Mouse (Mus musculus) ES-E14 (cell line): ENCODE measurements at regions not wholly inside any gene's neighbourhood (a gene's known extent, or its start where the extent isn't known, plus 50 kb on each side); places are given as distances from the start of the nearest gene placed in this dataset.

ENCODE experiments used
- DNase-seq: peaks from one replicate; pipeline ENCODE4 v3.0.0-alpha.2; 2013; ENCODE audit warnings: low read depth, low spot score
- H3K27ac ChIP-seq: 2 replicates; pipeline ENCODE4 v1.5.1; 2012; ENCODE audit warnings: low read depth, mild to moderate bottlenecking, low read length, moderate library complexity, mixed read lengths; ENCODE audit not compliant: poor library complexity, insufficient read depth, severe bottlenecking
- H3K36me3 ChIP-seq: 2 replicates; pipeline ENCODE4 v1.6.1; 2012; ENCODE audit warnings: mild to moderate bottlenecking, low read length, moderate library complexity, mixed read lengths; ENCODE audit not compliant: control insufficient read depth, poor library complexity, insufficient read depth, severe bottlenecking
- H3K4me1 ChIP-seq, 2 experiments: fragments of 150-350 bp in 1 of 2; sonication (generic) in 1 of 2; 2 replicates each; pipeline ENCODE4 v1.6.1; 2012; ENCODE audit warnings: low read length in 2 of 2, mild to moderate bottlenecking in 1 of 2, mixed read lengths in 1 of 2; ENCODE audit not compliant: control insufficient read depth in 2 of 2, insufficient read depth in 2 of 2, poor library complexity in 1 of 2
- H3K4me3 ChIP-seq, 2 experiments: fragments of 150-350 bp in 1 of 2; sonication (generic) in 1 of 2; 2 replicates each; pipeline ENCODE4 v1.5.1; 2012; ENCODE audit warnings: low read length in 2 of 2, low read depth in 1 of 2, mild to moderate bottlenecking in 1 of 2, mixed read lengths in 1 of 2; ENCODE audit not compliant: insufficient read depth in 1 of 2, poor library complexity in 1 of 2, severe bottlenecking in 1 of 2
- H3K9ac ChIP-seq: 2 replicates; pipeline ENCODE4 v1.6.1; 2012; ENCODE audit warnings: low read depth, mild to moderate bottlenecking, low read length, mixed read lengths; ENCODE audit not compliant: poor library complexity, insufficient read depth, severe bottlenecking
- H3K9me3 ChIP-seq: fragments of 150-350 bp; sonication (generic); 2 replicates; pipeline ENCODE4 v1.6.1; 2012; ENCODE audit warnings: low read depth, mild to moderate bottlenecking, low read length; ENCODE audit not compliant: control insufficient read depth, insufficient read depth
- CHD2 ChIP-seq: IDR thresholded peaks from 2 replicates; pipeline ENCODE4 v1.6.1; 2014; ENCODE audit warnings: mild to moderate bottlenecking, low read depth, low read length, inconsistent platforms
- HCFC1 ChIP-seq: IDR thresholded peaks from 2 replicates; pipeline ENCODE4 v1.6.1; 2012; ENCODE audit warnings: low read length, inconsistent platforms, borderline replicate concordance; ENCODE audit not compliant: insufficient read depth
- MAFK ChIP-seq: IDR thresholded peaks from 2 replicates; pipeline ENCODE4 v1.6.1; 2014; ENCODE audit warnings: mild to moderate bottlenecking, low read depth, low read length, inconsistent platforms; ENCODE audit not compliant: insufficient read depth
- ZC3H11A ChIP-seq: IDR thresholded peaks from 2 replicates; pipeline ENCODE4 v1.6.1; 2012; ENCODE audit warnings: low read depth, mild to moderate bottlenecking, inconsistent platforms, low read length, borderline replicate concordance
- ZNF384 ChIP-seq: IDR thresholded peaks from 2 replicates; pipeline ENCODE4 v1.6.1; 2012; ENCODE audit warnings: low read depth, low read length, inconsistent platforms
- in situ Hi-C, 2 experiments: fragments of 600-800 bp; cut with MboI; formaldehyde crosslinking; loops; one replicate each; pipeline ENCODE4 v1.15.1; 2025; ENCODE audit warnings: low sequenced_read_pairs in 2 of 2, inconsistent platforms in 1 of 2; ENCODE audit not compliant: unreplicated experiment in 2 of 2

DNA sequence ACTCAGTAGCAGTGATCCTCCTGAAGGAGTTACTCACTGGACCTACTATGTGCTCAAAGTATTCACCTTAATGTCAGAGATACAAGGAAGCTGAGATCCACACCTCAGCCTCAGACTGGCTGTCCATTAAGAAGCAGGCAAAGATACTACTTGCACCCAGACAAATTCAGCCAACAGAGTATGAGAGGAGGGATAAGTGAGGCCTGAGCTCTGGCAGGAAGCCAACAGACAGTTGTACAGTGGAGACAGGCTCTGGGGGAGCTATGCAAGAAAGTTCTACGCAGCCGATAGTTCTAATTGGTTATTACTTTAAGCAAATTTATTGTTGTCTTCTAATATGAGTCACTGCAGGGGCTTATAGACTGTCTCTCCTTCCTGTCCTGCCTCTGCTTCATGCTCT is 152.2 kb upstream of the Mgmt start:
- no peak for DNase-seq
- Histone ChIP-seq H3K4me3 (no peak overlapping the region), H3K9ac (no peak overlapping the region), H3K36me3 (no peaks in the 10 kb centered on the region), H3K27ac (no peak overlapping the region), H3K4me1 (no peaks in the 10 kb centered on the region), H3K9me3 (no peaks in the 10 kb centered on the region)
- in situ Hi-C loops: no loop called here
- TF ChIP-seq ZC3H11A: no peak
- no peak for TF ChIP-seq ZNF384
- no peak for TF ChIP-seq HCFC1

DNA sequence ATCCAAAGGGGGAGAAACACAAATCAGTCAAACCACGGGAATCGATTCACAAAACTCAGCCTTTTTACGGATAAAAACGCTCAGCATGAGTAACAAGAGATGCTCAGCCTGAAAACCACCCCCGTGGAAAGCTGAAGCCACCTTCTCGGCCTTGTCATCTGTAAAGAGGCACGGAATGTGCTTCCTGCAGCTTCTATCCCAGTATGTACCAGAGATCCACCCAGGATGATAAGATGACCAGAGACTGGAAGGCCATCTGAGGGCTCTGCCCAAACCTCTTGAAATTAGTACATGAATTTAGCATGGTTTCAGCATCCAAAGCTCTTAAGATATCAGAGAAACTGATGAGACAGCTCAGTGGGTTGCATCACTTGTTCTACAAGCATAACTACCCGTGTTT is 149.0 kb upstream of the Mgmt start:
- Histone ChIP-seq H3K27ac (no peak overlapping the region), H3K9me3 (no peaks in the 10 kb centered on the region), H3K9ac (no peak overlapping the region), H3K36me3 (no peaks in the 10 kb centered on the region), H3K4me1 (no peaks in the 10 kb centered on the region), H3K4me3 (no peak overlapping the region)
- TF ChIP-seq HCFC1 (no peak), CHD2 (no peak), MAFK (no peak), ZNF384 (no peak), ZC3H11A (no peak)
- no peak for DNase-seq
- in situ Hi-C loops: no loop called here

DNA sequence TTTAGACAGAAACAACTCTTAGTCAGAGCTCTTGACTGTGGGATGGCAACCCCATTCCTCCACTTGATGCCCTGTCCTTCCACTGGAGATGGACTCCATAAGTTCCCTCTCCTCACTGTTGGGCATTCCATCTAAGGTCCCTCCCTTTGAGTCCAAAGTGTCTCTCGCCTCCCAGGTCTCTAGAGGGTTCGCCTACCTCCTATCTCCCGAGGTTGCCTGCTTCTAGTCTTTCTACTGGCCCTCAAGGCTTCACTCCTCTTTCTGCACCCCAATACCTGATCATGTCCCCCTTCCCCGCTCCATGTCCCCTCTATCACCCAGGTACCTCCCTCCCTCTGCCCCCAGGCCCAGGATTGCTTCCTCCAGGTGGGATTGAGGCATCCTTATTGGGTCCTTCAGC is 142.9 kb upstream of the Mgmt start:
- in situ Hi-C loops: no loop called here
- no peak overlapping the region for H3K9ac ChIP-seq
- no peak overlapping the region for H3K27ac ChIP-seq
- no peaks in the 10 kb centered on the region for H3K4me1 ChIP-seq
- H3K4me3 ChIP-seq: no peak overlapping the region
- DNase-seq: no peak
- no peaks in the 10 kb centered on the region for H3K9me3 ChIP-seq
- TF ChIP-seq MAFK: no peak
- TF ChIP-seq ZNF384: no peak
- TF ChIP-seq ZC3H11A: no peak
- no peak for TF ChIP-seq HCFC1
- no peak for TF ChIP-seq CHD2
- H3K36me3 ChIP-seq: no peaks in the 10 kb centered on the region

DNA sequence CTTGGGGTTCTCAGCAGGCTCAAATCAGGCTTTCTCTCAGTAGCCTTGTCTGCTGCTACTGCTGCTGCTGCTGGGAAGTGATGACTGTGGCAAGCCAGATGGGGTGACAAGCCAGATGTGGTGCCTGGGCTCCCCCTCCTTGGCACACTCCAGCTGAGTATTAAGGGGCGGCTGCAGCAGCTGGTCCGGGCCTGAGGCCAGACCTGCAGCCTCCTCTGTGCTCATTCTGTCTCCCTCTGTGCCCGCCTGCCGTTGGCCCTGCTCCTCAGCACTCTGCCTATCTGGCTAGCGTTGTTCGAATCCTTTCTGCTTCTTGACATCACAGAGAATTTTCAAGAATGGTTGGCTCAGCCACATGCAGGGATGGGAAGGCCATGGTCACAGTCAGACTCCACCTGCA is 139.6 kb upstream of the Mgmt start:
- H3K4me1 ChIP-seq: no peaks in the 10 kb centered on the region
- H3K9ac ChIP-seq: no peak overlapping the region
- no peak overlapping the region for H3K4me3 ChIP-seq
- H3K9me3 ChIP-seq: no peaks in the 10 kb centered on the region
- in situ Hi-C loops: no loop called here
- H3K36me3 ChIP-seq: no peaks in the 10 kb centered on the region
- no peak for TF ChIP-seq MAFK
- no peak for TF ChIP-seq CHD2
- no peak for TF ChIP-seq HCFC1
- no peak for TF ChIP-seq ZNF384
- TF ChIP-seq ZC3H11A: no peak
- no peak for DNase-seq
- no peak overlapping the region for H3K27ac ChIP-seq

DNA sequence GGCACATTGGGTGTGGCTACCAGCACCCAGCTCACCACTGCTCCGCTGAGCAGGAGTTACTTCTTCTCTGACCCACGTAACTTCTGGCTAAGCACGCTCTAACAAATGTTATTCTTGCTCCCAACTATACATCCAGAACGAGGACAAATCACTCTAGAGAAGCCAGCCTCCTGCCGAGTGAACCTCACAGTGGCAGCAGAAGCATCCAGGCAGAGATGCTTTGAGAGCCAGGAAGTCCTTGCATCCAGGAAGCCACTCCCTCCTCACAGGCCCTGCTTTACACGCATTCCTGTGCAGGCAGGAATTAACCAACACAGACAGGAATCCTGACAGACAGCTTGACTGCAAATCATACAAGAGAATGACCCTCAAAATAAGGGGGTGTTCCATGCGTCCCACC is 129.4 kb upstream of the Mgmt start:
- Histone ChIP-seq H3K4me1 (0 out of 4 replicates have a peak, but pooled peaks cover 0 to 4% of the 10 kb centered on the region in 2 experiments), H3K27ac (no peak overlapping the region), H3K9me3 (no peaks in the 10 kb centered on the region), H3K9ac (no peak overlapping the region), H3K36me3 (no peaks in the 10 kb centered on the region), H3K4me3 (no peak overlapping the region)
- DNase-seq: peak; percentile 19
- in situ Hi-C loops: no loop called here
- TF ChIP-seq MAFK (no peak), ZNF384 (no peak), CHD2 (no peak), ZC3H11A (no peak), HCFC1 (no peak)

DNA sequence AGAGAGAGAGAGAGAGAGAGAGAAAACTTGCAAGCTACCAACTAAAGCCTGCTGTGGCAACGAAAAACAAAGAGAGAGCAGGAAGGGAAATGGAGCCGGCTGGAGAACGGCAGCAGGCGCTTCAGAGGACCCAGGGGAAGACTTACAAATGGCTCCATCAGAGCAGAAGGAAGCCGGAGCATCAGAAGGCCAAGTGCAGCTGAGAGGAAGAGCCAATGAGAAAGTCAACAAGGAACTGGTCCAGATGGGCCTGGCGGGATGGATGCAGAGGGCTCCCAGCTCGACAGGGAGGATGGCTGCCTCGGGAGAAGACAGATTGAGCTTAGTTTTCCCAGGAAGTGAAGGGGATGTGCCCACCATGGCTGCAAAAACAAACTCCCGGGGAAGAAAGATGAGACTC is 127.2 kb upstream of the Mgmt start:
- 0 out of 4 replicates have a peak, but pooled peaks cover 0 to 4% of the 10 kb centered on the region in 2 experiments for H3K4me1 ChIP-seq
- H3K4me3 ChIP-seq: no peak overlapping the region
- H3K9ac ChIP-seq: no peak overlapping the region
- H3K27ac ChIP-seq: no peak overlapping the region
- in situ Hi-C loops: no loop called here
- no peaks in the 10 kb centered on the region for H3K36me3 ChIP-seq
- DNase-seq: no peak
- no peak for TF ChIP-seq ZNF384
- TF ChIP-seq MAFK: no peak
- no peak for TF ChIP-seq HCFC1
- TF ChIP-seq ZC3H11A: no peak
- no peaks in the 10 kb centered on the region for H3K9me3 ChIP-seq
